Mouse (Mus musculus) stomach, embryonic 15.5 days (tissue): ENCODE results near the gene Fgfbp3. TPM values are rescaled to one million over a fixed set of nuclear protein-coding genes. Genes with fewer than 3 reads are reported as not detected.

ENCODE experiments used
- ATAC-seq: fragments of 200-750 bp; cut with Nextera tagmentation; 2 replicates; pipeline ENCODE4 v1.8.0; 2017; ENCODE audit warnings: low read depth, moderate number of reproducible peaks, moderate TSS enrichment; ENCODE audit not compliant: insufficient read depth, low FRiP score
- H3K27ac ChIP-seq: fragments of 300-500 bp; sonication (generic); 2 replicates; pipeline ENCODE4 v1.5.1; 2015; ENCODE audit warnings: mild to moderate bottlenecking, inconsistent platforms
- H3K27me3 ChIP-seq: fragments of 300-500 bp; sonication (generic); replicated peaks from 2 replicates; pipeline ENCODE4 v1.6.1; 2015; ENCODE audit warnings: inconsistent platforms
- H3K36me3 ChIP-seq: fragments of 300-500 bp; sonication (generic); 2 replicates; pipeline ENCODE4 v1.6.1; 2015; ENCODE audit warnings: inconsistent platforms
- H3K4me1 ChIP-seq: fragments of 300-500 bp; sonication (generic); 2 replicates; pipeline ENCODE4 v1.6.1; 2015; ENCODE audit warnings: inconsistent platforms
- H3K4me2 ChIP-seq: fragments of 300-500 bp; sonication (generic); 2 replicates; pipeline ENCODE4 v1.6.1; 2015; ENCODE audit warnings: mild to moderate bottlenecking, inconsistent platforms
- H3K4me3 ChIP-seq: fragments of 300-500 bp; sonication (generic); replicated peaks from 2 replicates; pipeline ENCODE4 v1.5.1; 2015; ENCODE audit warnings: inconsistent platforms
- H3K9ac ChIP-seq: fragments of 300-500 bp; sonication (generic); 2 replicates; pipeline ENCODE4 v1.6.1; 2015; ENCODE audit warnings: inconsistent platforms
- H3K9me3 ChIP-seq: fragments of 300-500 bp; sonication (generic); 2 replicates; pipeline ENCODE4 v1.6.1; 2016; ENCODE audit warnings: inconsistent platforms
- WGBS: fragments of 180-500 bp; shearing (Covaris S2); methylation state at CpG from one replicate; pipeline ENCODE4 v1.1.7; 2015; 5-methylcytosine and 5-hydroxymethylcytosine counted together
- polyA plus RNA-seq: library from polyadenylated mRNA; unstranded; fragments of >200 nt; fragmentation: Nextera tagmentation; extraction: Ambion mirVana; gene quantifications from 2 replicates; pipeline ENCODE4 v1.2.1, GENCODE M21; 2015

The Fgfbp3 gene
- polyA plus RNA-seq, 1 experiment from 2014 or later: 5.4 TPM

DNA sequence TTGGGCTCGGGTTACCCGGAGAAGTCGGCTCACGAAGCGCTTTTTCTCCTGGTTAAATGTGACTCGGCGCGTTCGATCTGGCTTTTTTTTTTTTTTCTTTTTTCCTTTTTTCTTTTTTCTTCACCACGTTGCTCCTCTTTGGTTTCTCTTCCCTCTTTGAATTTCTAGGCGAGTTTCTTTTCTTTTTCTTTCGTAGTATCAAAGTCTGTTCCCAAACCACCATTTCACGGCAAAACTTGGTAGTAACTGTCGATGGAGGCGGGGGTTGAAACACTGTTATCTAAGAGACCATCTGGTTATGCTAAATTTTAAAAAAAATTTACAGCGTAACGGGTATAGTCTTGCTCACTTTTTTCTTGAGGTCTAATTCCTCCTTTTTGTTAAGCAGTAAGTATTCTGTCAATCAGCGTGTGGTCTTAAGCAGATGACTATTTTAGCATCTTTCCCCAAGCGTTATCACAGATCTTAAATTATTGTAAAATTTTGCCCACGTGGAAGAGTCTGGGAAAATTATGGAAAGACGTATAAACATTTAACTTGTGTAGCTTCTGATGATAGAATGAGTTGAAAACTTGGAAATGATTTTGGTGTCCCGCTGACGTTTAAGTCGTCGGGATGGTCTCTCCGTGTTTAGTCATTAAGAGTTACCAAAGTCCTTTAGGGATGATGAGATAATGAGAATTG lies 7.3 kb upstream of the Fgfbp3 start:
- peak overlapping the region; percentile 95 for H3K4me3 ChIP-seq
- no peaks in the 10 kb centered on the region for H3K36me3 ChIP-seq
- H3K27me3 ChIP-seq: no peaks in the 10 kb centered on the region
- H3K4me1 ChIP-seq: 0 out of 2 replicates have a peak, but pooled peaks cover 3% of the 10 kb centered on the region
- WGBS: 2% methylated on average over 26 of the region's 26 CpGs
- H3K27ac ChIP-seq: peak overlapping the region; percentile 95
- H3K9ac ChIP-seq: peak overlapping the region; percentile 82
- no peaks in the 10 kb centered on the region for H3K9me3 ChIP-seq
- H3K4me2 ChIP-seq: peak overlapping the region; percentile 59
- ATAC-seq: no peak

GRCm38 (mm10) chr19:36925671-36926552 lies 6.5 kb upstream of the Fgfbp3 start, which contains the start of gene Btaf1:
TSS of gene Btaf1 (plus strand) at chr19:36926079.
- H3K4me3 ChIP-seq: peak within 1 kb of the TSS; percentile 95
- H3K9ac ChIP-seq: peak within 1 kb of the TSS; percentile 82
- H3K36me3 ChIP-seq: no peaks in the 10 kb centered on the region
- ATAC-seq: peak; percentile 96
- under 1% methylated on average over 88 of the region's 98 CpGs for WGBS
- no peaks in the 10 kb centered on the region for H3K27me3 ChIP-seq
- H3K9me3 ChIP-seq: no peaks in the 10 kb centered on the region
- peak within 1 kb of the TSS; percentile 74 for H3K4me2 ChIP-seq
- 0 out of 2 replicates have a peak, but pooled peaks cover 3% of the 10 kb centered on the region for H3K4me1 ChIP-seq
- peak within 1 kb of the TSS; percentile 95 for H3K27ac ChIP-seq

- no peak for ATAC-seq
- H3K27me3 ChIP-seq: no peaks in the 10 kb centered on the region
- 0 out of 2 replicates have a peak, but pooled peaks cover 6% of the 10 kb centered on the region for H3K4me1 ChIP-seq
- H3K27ac ChIP-seq: no peak overlapping the region
- no peaks in the 10 kb centered on the region for H3K36me3 ChIP-seq
- no peak overlapping the region for H3K4me3 ChIP-seq
- no peak overlapping the region for H3K4me2 ChIP-seq
- 63% methylated on average over 3 of the region's 3 CpGs for WGBS
- H3K9ac ChIP-seq: no peak overlapping the region
- no peaks in the 10 kb centered on the region for H3K9me3 ChIP-seq
These were observed 3.5 kb upstream of the Fgfbp3 start for GRCm38 (mm10) chr19:36922936-36923335.

- H3K4me3 ChIP-seq: no peak overlapping the region
- H3K9ac ChIP-seq: no peak overlapping the region
- H3K9me3 ChIP-seq: no peaks in the 10 kb centered on the region
- H3K27me3 ChIP-seq: no peaks in the 10 kb centered on the region
- H3K36me3 ChIP-seq: no peaks in the 10 kb centered on the region
- no peak overlapping the region for H3K27ac ChIP-seq
- WGBS: 27% methylated on average over 2 of the region's 2 CpGs
- no peak for ATAC-seq
- 0 out of 2 replicates have a peak, but pooled peaks cover 6% of the 10 kb centered on the region for H3K4me1 ChIP-seq
- H3K4me2 ChIP-seq: no peak overlapping the region
These were observed 2.6 kb upstream of the Fgfbp3 start for GRCm38 (mm10) chr19:36922015-36922414.

DNA sequence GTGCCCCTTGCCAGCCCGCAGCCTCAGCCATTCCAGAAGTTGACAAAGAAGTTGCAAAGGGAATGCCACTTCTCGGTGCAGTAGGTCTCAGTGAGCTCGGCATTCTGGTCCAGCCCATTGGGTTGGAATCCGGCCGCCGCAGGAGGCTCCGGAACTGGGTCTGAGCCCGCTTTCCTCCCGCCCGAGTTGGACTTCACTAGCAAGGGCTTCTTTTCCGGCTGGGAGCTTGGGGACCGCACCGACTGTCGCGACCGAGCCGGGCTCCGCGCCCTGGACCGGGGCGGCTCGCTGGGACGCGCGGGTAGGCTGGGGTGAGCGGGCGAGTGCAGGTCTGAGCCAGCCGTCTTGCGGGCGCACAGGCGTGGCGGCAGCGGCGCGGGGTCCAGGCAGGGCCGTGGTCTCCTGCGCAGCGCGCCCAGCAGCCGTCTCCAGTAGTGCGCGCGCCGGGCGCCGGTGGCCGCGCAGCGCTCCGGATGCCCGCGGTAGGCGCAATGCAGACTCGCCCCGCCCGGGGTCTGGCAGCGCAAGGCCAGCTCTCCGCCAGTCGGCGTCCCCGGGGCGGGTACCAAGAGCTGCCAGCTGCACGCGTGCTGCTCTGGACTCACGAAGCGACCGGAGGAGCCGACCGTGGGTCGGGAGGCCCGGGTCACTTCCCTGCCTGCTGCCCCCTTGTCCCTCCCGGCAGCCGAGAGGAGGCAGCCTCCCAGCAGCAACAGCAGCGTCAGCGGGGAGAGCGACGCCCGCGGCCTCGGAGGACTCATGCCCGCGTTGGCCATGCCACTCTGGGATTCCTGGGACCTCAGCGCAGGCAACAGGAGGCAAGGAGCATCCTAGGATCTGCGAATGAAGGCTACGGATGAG lies 744 bp downstream of the Fgfbp3 start:
- Histone ChIP-seq H3K27me3 (no peaks in the 10 kb centered on the region), H3K27ac (peak overlapping the region; percentile 95), H3K9ac (peak overlapping the region; percentile 84), H3K4me1 (0 out of 2 replicates have a peak, but pooled peaks cover 2% of the 10 kb centered on the region), H3K36me3 (no peaks in the 10 kb centered on the region), H3K9me3 (no peaks in the 10 kb centered on the region), H3K4me2 (peak overlapping the region; percentile 85), H3K4me3 (peak overlapping the region; percentile 89)
- ATAC-seq: peak; percentile 86
- under 1% methylated on average over 77 of the region's 85 CpGs for WGBS

- Histone ChIP-seq H3K27ac (no peak overlapping the region), H3K4me3 (no peak overlapping the region), H3K9me3 (no peaks in the 10 kb centered on the region), H3K4me2 (no peak overlapping the region), H3K27me3 (no peaks in the 10 kb centered on the region), H3K36me3 (no peaks in the 10 kb centered on the region), H3K9ac (no peak overlapping the region), H3K4me1 (0 out of 2 replicates have a peak, but pooled peaks cover 2% of the 10 kb centered on the region)
- 83% methylated on average over 1 of the region's 1 CpGs for WGBS
- ATAC-seq: no peak
These were observed 2.5 kb downstream of the Fgfbp3 start for GRCm38 (mm10) chr19:36916876-36917389.

- no peaks in the 10 kb centered on the region for H3K36me3 ChIP-seq
- no peak overlapping the region for H3K27ac ChIP-seq
- 75% methylated on average over 4 of the region's 4 CpGs for WGBS
- H3K27me3 ChIP-seq: no peaks in the 10 kb centered on the region
- H3K4me3 ChIP-seq: no peak overlapping the region
- ATAC-seq: no peak
- no peak overlapping the region for H3K9ac ChIP-seq
- 0 out of 2 replicates have a peak, but pooled peaks cover 2% of the 10 kb centered on the region for H3K4me1 ChIP-seq
- no peaks in the 10 kb centered on the region for H3K9me3 ChIP-seq
- no peak overlapping the region for H3K4me2 ChIP-seq
These were observed 3.2 kb downstream of the Fgfbp3 start for GRCm38 (mm10) chr19:36916206-36916605.

GRCm38 (mm10) chr19:36913064-36913463 lies 6.4 kb downstream of the Fgfbp3 start:
- no peaks in the 10 kb centered on the region for H3K27me3 ChIP-seq
- no peaks in the 10 kb centered on the region for H3K36me3 ChIP-seq
- H3K27ac ChIP-seq: no peak overlapping the region
- ATAC-seq: no peak
- H3K9me3 ChIP-seq: no peaks in the 10 kb centered on the region
- no peak overlapping the region for H3K4me3 ChIP-seq
- no peaks in the 10 kb centered on the region for H3K4me1 ChIP-seq
- WGBS: 77% methylated on average over 7 of the region's 7 CpGs
- H3K9ac ChIP-seq: no peak overlapping the region
- H3K4me2 ChIP-seq: no peak overlapping the region

DNA sequence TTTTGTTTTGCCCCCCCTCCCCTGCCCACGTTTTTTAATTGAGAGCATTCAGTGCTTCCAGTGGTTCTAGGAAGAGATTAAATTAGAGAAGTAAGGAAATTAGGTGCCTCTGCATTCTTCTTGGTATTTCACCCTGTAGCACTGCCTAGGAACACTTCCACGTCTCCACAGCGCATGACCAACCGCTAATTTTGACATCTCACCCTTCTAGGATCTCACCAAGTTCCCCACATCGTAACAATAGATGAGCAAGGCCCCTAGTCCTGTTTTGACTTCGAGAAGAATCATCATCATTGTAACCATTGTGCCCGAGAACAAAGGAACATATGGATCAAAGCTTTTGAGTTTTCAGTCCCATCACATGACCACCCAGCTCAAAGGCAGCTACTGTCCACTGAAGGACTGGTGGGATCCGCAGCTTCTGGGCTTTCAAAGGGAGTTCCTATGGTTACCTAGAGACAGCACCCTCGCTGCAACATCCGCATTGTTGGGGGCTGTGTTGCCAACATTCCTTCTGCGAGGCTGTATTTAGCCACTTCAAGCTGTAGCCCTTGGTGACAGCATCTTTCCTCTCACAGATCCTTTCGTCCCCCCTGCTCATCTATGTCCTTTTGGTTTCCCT lies 8.9 kb downstream of the Fgfbp3 start:
- Histone ChIP-seq H3K36me3 (no peaks in the 10 kb centered on the region), H3K9me3 (no peaks in the 10 kb centered on the region), H3K9ac (no peak overlapping the region), H3K27me3 (no peaks in the 10 kb centered on the region), H3K4me1 (no peaks in the 10 kb centered on the region), H3K4me2 (no peak overlapping the region), H3K27ac (no peak overlapping the region), H3K4me3 (no peak overlapping the region)
- ATAC-seq: no peak
- WGBS: 45% methylated on average over 12 of the region's 12 CpGs

DNA sequence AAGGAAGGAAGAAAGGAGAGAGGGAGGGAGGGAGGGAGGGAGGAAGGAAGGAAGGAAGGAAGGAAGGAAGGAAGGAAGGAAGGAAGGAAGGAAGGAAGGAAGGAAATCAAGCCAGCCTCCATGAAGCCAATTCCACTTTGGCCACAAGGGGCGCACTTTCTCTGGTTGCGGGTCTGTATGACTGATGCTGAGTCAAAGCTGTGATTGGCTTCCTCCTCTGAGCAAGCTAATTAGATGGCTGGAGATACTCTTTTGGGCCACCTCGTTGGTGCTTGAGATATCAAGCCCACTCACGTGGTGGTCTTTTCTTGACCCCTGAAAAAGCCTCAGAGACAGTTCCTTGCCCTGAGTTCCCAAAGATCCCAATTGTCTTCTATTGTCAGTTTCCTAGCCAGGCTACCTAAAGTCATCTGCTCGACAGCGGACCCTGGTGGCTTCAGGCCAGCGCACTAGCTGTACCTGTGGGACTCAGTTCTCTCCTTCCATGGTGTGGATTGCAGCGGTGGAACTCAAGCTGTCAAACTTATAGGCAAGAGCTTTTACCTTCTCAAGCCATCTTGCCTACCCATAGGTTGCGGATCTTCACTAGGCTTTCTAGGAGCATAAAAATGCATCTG lies 9.6 kb downstream of the Fgfbp3 start:
- Histone ChIP-seq H3K27ac (no peak overlapping the region), H3K4me1 (no peaks in the 10 kb centered on the region), H3K27me3 (no peaks in the 10 kb centered on the region), H3K9ac (no peak overlapping the region), H3K4me3 (no peak overlapping the region), H3K9me3 (no peaks in the 10 kb centered on the region), H3K4me2 (no peak overlapping the region), H3K36me3 (no peaks in the 10 kb centered on the region)
- ATAC-seq: no peak
- 23% methylated on average over 9 of the region's 9 CpGs for WGBS
